Mouse (Mus musculus): ENCODE data around the gene Wdr20.

DNA sequence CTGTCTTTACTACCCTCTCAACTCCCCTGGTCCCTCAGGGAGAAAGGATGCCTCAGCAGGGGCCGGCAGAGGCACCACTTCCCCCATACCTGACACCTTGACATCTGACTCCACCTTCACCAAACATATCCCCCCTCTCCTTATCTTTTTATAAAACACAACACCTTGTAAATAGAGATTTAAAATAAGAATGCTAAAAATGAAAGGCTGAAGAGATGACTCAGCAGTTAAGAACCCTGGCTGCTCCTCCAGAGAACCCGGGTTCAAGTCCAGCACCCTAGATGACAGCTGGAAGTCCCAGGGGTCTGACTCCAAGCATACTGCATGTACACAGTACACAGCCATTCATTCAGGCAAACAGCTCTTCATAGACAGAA lies 38.6 kb upstream of the Wdr20 start:
- TF ChIP-seq CTCF (conservative IDR thresholded peaks at IDR 0.05; ENCODE audit: low read length) (no peak), NANOG (IDR thresholded peaks at IDR 0.05; ENCODE audit: borderline replicate concordance, low read length) (no peak), POU5F1 (IDR thresholded peaks at IDR 0.05; ENCODE audit: borderline replicate concordance, low read length) (no peak)
